8 mouse cellular contexts compared by ENCODE assay signal in genomic region chr2:167712872-167713821, GRCm38 (mm10). TPM values are rescaled to one million over a fixed set of nuclear protein-coding genes. Genes with fewer than 3 reads are reported as not detected.
DNase-seq lines count a peak whose midpoint lies in the region; ATAC-seq and TF ChIP-seq lines count a peak whose summit lies in the region.

No protein-coding gene starts in this region.

- no peak for DNase-seq in layer of hippocampus, adult 2 months (ENCODE audit: low spot score in 2 of 2)
- no peak for DNase-seq in layer of hippocampus, adult 11-12 months (ENCODE audit: low spot score)
- peak; percentile 35 for DNase-seq in brain, adult 2 months (ENCODE audit: low read depth, low spot score)
- peak; percentile 77 for DNase-seq in lung, postnatal 4 days
- DNase-seq in cerebellum, adult 9-11 months = no peak
- no peak for DNase-seq in gastrocnemius, postnatal 25 days

- ATAC-seq in intestine, postnatal 0 days = no peak
- no peak for ATAC-seq in neural tube, embryonic 15.5 days (ENCODE audit: low FRiP score)

- no peaks in the 10 kb centered on the region for H3K27me3 ChIP-seq in intestine, postnatal 0 days (replicated peaks; ENCODE audit: control insufficient read depth, insufficient read depth, low read length)
- no peaks in the 10 kb centered on the region for H3K27me3 ChIP-seq in neural tube, embryonic 15.5 days (replicated peaks)

- H3K27ac ChIP-seq in layer of hippocampus, adult 2 months = no peak overlapping the region
- peak overlapping the region; percentile 46; the same call in 1 of the 2 replicates for H3K27ac ChIP-seq in intestine, postnatal 0 days (ENCODE audit: low read depth, low read length)
- H3K27ac ChIP-seq in neural tube, embryonic 15.5 days (replicated peaks) = no peak overlapping the region

- WGBS in intestine, postnatal 0 days = 64% methylated on average over 19 of the region's 23 CpGs
- 75% methylated on average over 17 of the region's 23 CpGs for WGBS in neural tube, embryonic 15.5 days

- no peak overlapping the region for H3K9ac ChIP-seq in intestine, postnatal 0 days (ENCODE audit: low read depth, low read length)
- H3K9ac ChIP-seq in neural tube, embryonic 15.5 days (replicated peaks) = no peak overlapping the region

- H3K36me3 ChIP-seq in intestine, postnatal 0 days (ENCODE audit: control insufficient read depth, insufficient read depth) = no peaks in the 10 kb centered on the region
- H3K36me3 ChIP-seq in neural tube, embryonic 15.5 days = no peaks in the 10 kb centered on the region

- no peaks in the 10 kb centered on the region for H3K9me3 ChIP-seq in intestine, postnatal 0 days (ENCODE audit: control insufficient read depth)
- no peaks in the 10 kb centered on the region for H3K9me3 ChIP-seq in neural tube, embryonic 15.5 days (replicated peaks)

- no peak overlapping the region for H3K4me2 ChIP-seq in intestine, postnatal 0 days (replicated peaks; ENCODE audit: low read depth)
- no peak overlapping the region for H3K4me2 ChIP-seq in neural tube, embryonic 15.5 days

- H3K4me3 ChIP-seq in layer of hippocampus, adult 2 months = no peak overlapping the region
- no peak overlapping the region for H3K4me3 ChIP-seq in intestine, postnatal 0 days (ENCODE audit: low read depth, low read length)
- H3K4me3 ChIP-seq in neural tube, embryonic 15.5 days (replicated peaks) = no peak overlapping the region

- peak; percentile 69 for TF ChIP-seq CTCF in layer of hippocampus, adult 2 months (conservative IDR thresholded peaks at IDR 0.05)
- TF ChIP-seq CTCF in intestine, postnatal 0 days (IDR thresholded peaks at IDR 0.05; ENCODE audit: low read depth) = peak; percentile 77

- H3K4me1 ChIP-seq in intestine, postnatal 0 days (replicated peaks; ENCODE audit: control insufficient read depth, insufficient read depth, low read length) = no peaks in the 10 kb centered on the region; the same call in none of the 2 replicates
- no peaks in the 10 kb centered on the region for H3K4me1 ChIP-seq in neural tube, embryonic 15.5 days

RNA-seq across cellular contexts. Expression of gene Tmem189, which starts 23.5 kb away (rescaled TPM):
- total RNA-seq in layer of hippocampus, adult 2 months (2021) = 10 to 100 TPM; 43.6 to 46.9 TPM
- 25.0 and 26.8 TPM in 2 replicates for polyA plus RNA-seq in intestine, postnatal 0 days (2015; fragmentation: Nextera tagmentation; extraction: Ambion mirVana)
- polyA plus RNA-seq in neural tube, embryonic 15.5 days (2015; fragmentation: Nextera tagmentation; extraction: Ambion mirVana) = 41.4 and 44.1 TPM in 2 replicates
- 10 to 100 TPM; 13.4 to 18.9 TPM for total RNA-seq in gastrocnemius, postnatal 25 days (2021)

RNA-seq across cellular contexts. Expression of gene Cebpb, which starts 24.4 kb away (rescaled TPM):
- 10 to 100 TPM; 25.8 to 32.0 TPM for total RNA-seq in layer of hippocampus, adult 2 months (2021)
- polyA plus RNA-seq in intestine, postnatal 0 days (2015; fragmentation: Nextera tagmentation; extraction: Ambion mirVana) = 49.8 and 52.6 TPM in 2 replicates
- 2.5 and 3.4 TPM in 2 replicates for polyA plus RNA-seq in neural tube, embryonic 15.5 days (2015; fragmentation: Nextera tagmentation; extraction: Ambion mirVana)
- total RNA-seq in gastrocnemius, postnatal 25 days (2021) = 10 to 100 TPM; 93.5 to 95.6 TPM

RNA-seq across cellular contexts. Expression of gene Gm20431, which starts 51.9 kb away (rescaled TPM):
- 10 to 100 TPM; 36.5 to 44.2 TPM for total RNA-seq in layer of hippocampus, adult 2 months (2021)
- polyA plus RNA-seq in intestine, postnatal 0 days (2015; fragmentation: Nextera tagmentation; extraction: Ambion mirVana) = 8.8 and 10.0 TPM in 2 replicates
- 8.0 and 13.8 TPM in 2 replicates for polyA plus RNA-seq in neural tube, embryonic 15.5 days (2015; fragmentation: Nextera tagmentation; extraction: Ambion mirVana)
- 10 to 100 TPM in 1 of 2 experiments, 1 to 10 TPM in 1; 7.7 to 11.6 TPM for total RNA-seq in gastrocnemius, postnatal 25 days (2021)

Comparison
In these comparisons a context has a peak if more than half of its experiments do, and no peak if none do; other contexts are left out.
1. DNase-seq: peak in brain, adult 2 months (single experiment) and lung, postnatal 4 days (2 of 2); none in layer of hippocampus, adult 2 months (0 of 2), layer of hippocampus, adult 11-12 months (single experiment), cerebellum, adult 9-11 months (single experiment) and gastrocnemius, postnatal 25 days (single experiment).